In genomic region chr4:115935835-115936581, GRCm38 (mm10) we compare ENCODE assay signal across 10 mouse cellular contexts. TPM values are rescaled to one million over a fixed set of nuclear protein-coding genes. Genes with fewer than 3 reads are reported as not detected.
DNase-seq lines count a peak whose midpoint lies in the region; ATAC-seq and TF ChIP-seq lines count a peak whose summit lies in the region.
"Had no signal": no experiment of that assay in that cellular context is flagged by ENCODE, and none has a peak within 500 bp of the region (broad histone marks: within the 10 kb centered on the region; RNA-seq: fewer than 3 reads in every experiment).

No protein-coding gene starts in this region.

- whole genome bisulfite sequencing in lung, adult 2 months, result 3% methylated on average over 36 of the region's 36 CpGs
- WGBS in hindbrain, postnatal 0 days, result 3% methylated on average over 36 of the region's 36 CpGs
- WGBS in neural tube, embryonic 14.5 days, result under 1% methylated on average over 36 of the region's 36 CpGs

- no peak for TF ChIP-seq POLR2A in lung, adult 2 months (IDR thresholded peaks at IDR 0.05; ENCODE audit: borderline replicate concordance, extremely low read depth, low read depth, low read length)

- H3K9ac ChIP-seq in hindbrain, postnatal 0 days (replicated peaks; ENCODE audit: low read length), result no peak overlapping the region
- H3K9ac ChIP-seq in neural tube, embryonic 14.5 days (replicated peaks; ENCODE audit: low read depth, low read length), result no peak overlapping the region

- ATAC-seq in hindbrain, postnatal 0 days, result no peak
- peak; percentile 24; the same call in 1 of the 2 replicates for ATAC-seq in neural tube, embryonic 14.5 days (ENCODE audit: low read depth)

- no peaks in the 10 kb centered on the region for H3K36me3 ChIP-seq in hindbrain, postnatal 0 days (ENCODE audit: insufficient read depth, low read length)
- no peaks in the 10 kb centered on the region for H3K36me3 ChIP-seq in neural tube, embryonic 14.5 days (ENCODE audit: control insufficient read depth, insufficient read depth, low read length)

- TF ChIP-seq CTCF in lung, adult 2 months (IDR thresholded peaks at IDR 0.05; ENCODE audit: insufficient read depth, low read length), result no peak
- TF ChIP-seq CTCF in hindbrain, postnatal 0 days (IDR thresholded peaks at IDR 0.05; ENCODE audit: low read depth), result no peak

- H3K27ac ChIP-seq in hindbrain, postnatal 0 days, result no peak overlapping the region
- H3K27ac ChIP-seq in neural tube, embryonic 14.5 days (ENCODE audit: low read depth, low read length), result no peak overlapping the region

- peaks cover 6% of the 10 kb centered on the region; the same call in 1 of the 2 replicates for H3K4me1 ChIP-seq in lung, adult 2 months (ENCODE audit: control insufficient read depth, insufficient read depth, low read length)
- no peaks in the 10 kb centered on the region for H3K4me1 ChIP-seq in hindbrain, postnatal 0 days (ENCODE audit: insufficient read depth, low read length)
- H3K4me1 ChIP-seq in neural tube, embryonic 14.5 days (ENCODE audit: control insufficient read depth, insufficient read depth, low read length), result peaks cover 6% of the 10 kb centered on the region

- H3K4me2 ChIP-seq in hindbrain, postnatal 0 days (ENCODE audit: low read depth, low read length), result peak overlapping the region; percentile 11; the same call in 1 of the 2 replicates
- no peak overlapping the region for H3K4me2 ChIP-seq in neural tube, embryonic 14.5 days (ENCODE audit: low read depth, low read length)

- no peak overlapping the region for H3K4me3 ChIP-seq in lung, adult 2 months (replicated peaks; ENCODE audit: extremely low read depth, low read depth, low read length)
- peak overlapping the region; percentile 10; the same call in 1 of the 2 replicates for H3K4me3 ChIP-seq in hindbrain, postnatal 0 days (ENCODE audit: low read length)
- no peak overlapping the region for H3K4me3 ChIP-seq in neural tube, embryonic 14.5 days (ENCODE audit: low read depth, low read length)

- peak; percentile 65 for DNase-seq in embryo, embryonic 10 days (ENCODE audit: low spot score)
- DNase-seq in embryo, embryonic 9.5 days (ENCODE audit: extremely low spot score), result no peak
- DNase-seq in lung, adult 2 months, result peak; percentile 9
- no peak for DNase-seq in lung, postnatal 25 days (ENCODE audit: low spot score)
- no peak for DNase-seq in hindbrain, postnatal 0 days (ENCODE audit: low spot score)
- DNase-seq in gastrocnemius, postnatal 10 days, result no peak
- no peak for DNase-seq in testis, postnatal 14 days (ENCODE audit: low spot score)
- DNase-seq: kidney, adult 2 months had no signal

- peaks cover 67% of the 10 kb centered on the region for H3K27me3 ChIP-seq in hindbrain, postnatal 0 days (ENCODE audit: insufficient read depth, low read length)
- peaks cover 50% of the 10 kb centered on the region for H3K27me3 ChIP-seq in neural tube, embryonic 14.5 days (ENCODE audit: control insufficient read depth, insufficient read depth, low read length)

- no peaks in the 10 kb centered on the region for H3K9me3 ChIP-seq in hindbrain, postnatal 0 days (ENCODE audit: low read length)
- no peaks in the 10 kb centered on the region for H3K9me3 ChIP-seq in neural tube, embryonic 14.5 days (ENCODE audit: control insufficient read depth, low read length)

RNA-seq across cellular contexts. Expression of gene Dmbx1, which starts 3.7 kb away (rescaled TPM):
- polyA plus RNA-seq in lung, adult 2 months (2012; rRNA removed), result not detected in 2 replicates
- 3.3 and 4.5 TPM in 2 replicates for total RNA-seq in hindbrain, postnatal 0 days (2014; rRNA removed)
- 3.9 and 4.3 TPM in 2 replicates for polyA plus RNA-seq in hindbrain, postnatal 0 days (2015; fragmentation: Nextera tagmentation; extraction: Ambion mirVana)
- 0.62 and 0.85 TPM in 2 replicates for polyA plus RNA-seq in neural tube, embryonic 14.5 days (2014; fragmentation: Nextera tagmentation; extraction: Ambion mirVana)
- total RNA-seq in gastrocnemius, postnatal 10 days (2021), result not detected
- polyA plus RNA-seq: kidney, adult 2 months; small intestine, adult 2 months had no signal

RNA-seq across cellular contexts. Expression of gene 6430628N08Rik, which starts 45.5 kb away (rescaled TPM):
- not detected in 2 replicates for polyA plus RNA-seq in lung, adult 2 months (2012; rRNA removed)
- 0.16 and 0.18 TPM in 2 replicates for total RNA-seq in hindbrain, postnatal 0 days (2014; rRNA removed)
- polyA plus RNA-seq in hindbrain, postnatal 0 days (2015; fragmentation: Nextera tagmentation; extraction: Ambion mirVana), result 0.49 and 0.58 TPM in 2 replicates
- 2.0 TPM in 1 of 2 replicates, not detected in the other for polyA plus RNA-seq in neural tube, embryonic 14.5 days (2014; fragmentation: Nextera tagmentation; extraction: Ambion mirVana)
- not detected for total RNA-seq in gastrocnemius, postnatal 10 days (2021)
- polyA plus RNA-seq: kidney, adult 2 months; small intestine, adult 2 months had no signal

RNA-seq across cellular contexts. Expression of gene Kncn, which starts 51.8 kb away (rescaled TPM):
- polyA plus RNA-seq in lung, adult 2 months (2012; rRNA removed), result not detected in 2 replicates
- total RNA-seq in hindbrain, postnatal 0 days (2014; rRNA removed), result 0.14 TPM in 1 of 2 replicates, not detected in the other
- polyA plus RNA-seq in hindbrain, postnatal 0 days (2015; fragmentation: Nextera tagmentation; extraction: Ambion mirVana), result 0.10 and 0.29 TPM in 2 replicates
- polyA plus RNA-seq in neural tube, embryonic 14.5 days (2014; fragmentation: Nextera tagmentation; extraction: Ambion mirVana), result 0.09 and 0.27 TPM in 2 replicates
- not detected for total RNA-seq in gastrocnemius, postnatal 10 days (2021)
- polyA plus RNA-seq: kidney, adult 2 months; small intestine, adult 2 months had no signal

Comparison
In these comparisons a context has a peak if more than half of its experiments do, and no peak if none do; other contexts are left out.
1. DNase-seq: peak in embryo, embryonic 10 days (single experiment) and lung, adult 2 months (single experiment); none in embryo, embryonic 9.5 days (single experiment), lung, postnatal 25 days (single experiment), hindbrain, postnatal 0 days (single experiment), gastrocnemius, postnatal 10 days (single experiment) and testis, postnatal 14 days (single experiment).